Mouse (Mus musculus): ENCODE measurements around the gene Nfia. TPM values are rescaled to one million over a fixed set of nuclear protein-coding genes. Genes with fewer than 3 reads are reported as not detected.

Nfia gene
- polyA plus RNA-seq, 1 experiment from 2014 or later = 27.6 TPM

GRCm38 (mm10) chr4:98166379-98166778, 393.8 kb downstream of the Nfia start:
- Histone ChIP-seq H3K27ac (replicated peaks; ENCODE audit: low read depth, low read length) (no peak overlapping the region), H3K4me2 (ENCODE audit: low read depth, severe bottlenecking) (no peak overlapping the region), H3K4me3 (ENCODE audit: low read depth, low read length) (no peak overlapping the region), H3K36me3 (ENCODE audit: control insufficient read depth, insufficient read depth, low read length) (no peaks in the 10 kb centered on the region), H3K9ac (ENCODE audit: low read length) (no peak overlapping the region), H3K27me3 (ENCODE audit: control insufficient read depth, insufficient read depth, low read length) (no peaks in the 10 kb centered on the region), H3K4me1 (ENCODE audit: control insufficient read depth, insufficient read depth, low read length) (no peaks in the 10 kb centered on the region), H3K9me3 (ENCODE audit: control insufficient read depth, low read length) (no peaks in the 10 kb centered on the region)
- DNase-seq (ENCODE audit: low spot score) (no peak), ATAC-seq (ENCODE audit: insufficient number of reproducible peaks, low FRiP score, low TSS enrichment, low read depth) (no peak)
- WGBS = 64% methylated on average over 3 of the region's 3 CpGs

Other genes with a start within 250 kb of the Nfia start
- gene E130114P18Rik, start 5.3 kb downstream of the Nfia start, polyA plus RNA-seq (2014; fragmentation: Nextera tagmentation; extraction: Ambion mirVana) = 8.0 and 10.1 TPM in 2 replicates

All from limb, embryonic 11.5 days (tissue).